Mouse (Mus musculus): ENCODE results near the gene Gabra5. TPM values are rescaled to one million over a fixed set of nuclear protein-coding genes. Genes with fewer than 3 reads are reported as not detected.

The Gabra5 gene
- total and polyA plus RNA-seq, 3 experiments: 0.11 TPM; not detected in 2

- Histone ChIP-seq H3K9me3 (replicated peaks) (peaks cover 12% of the 10 kb centered on the region), H3K4me3 (ENCODE audit: low read depth, low read length) (no peak overlapping the region), H3K4me1 (ENCODE audit: insufficient read depth, low read depth, low read length) (no peaks in the 10 kb centered on the region), H3K36me3 (replicated peaks) (no peaks in the 10 kb centered on the region), H3K27me3 (ENCODE audit: insufficient read depth, low read length) (no peaks in the 10 kb centered on the region)
- ATAC-seq (ENCODE audit: extremely low read depth, insufficient number of reproducible peaks, low FRiP score, poor library complexity, severe bottlenecking): no peak
- TF ChIP-seq POLR2AphosphoS5 (IDR thresholded peaks at IDR 0.05; ENCODE audit: insufficient replicate concordance, low read depth, low read length): no peak
- TF ChIP-seq GATA1 (IDR thresholded peaks at IDR 0.05; ENCODE audit: borderline replicate concordance, low read length): no peak
- TF ChIP-seq GATA2 (IDR thresholded peaks at IDR 0.05; ENCODE audit: borderline replicate concordance, low read depth, low read length): no peak
- TF ChIP-seq CTCF (IDR thresholded peaks at IDR 0.05; ENCODE audit: low read depth, low read length): no peak
- TF ChIP-seq TAL1 (conservative IDR thresholded peaks at IDR 0.05; ENCODE audit: low read depth, low read length): no peak
- no peak for DNase-seq (ENCODE audit: low spot score)
Measured at GRCm38 (mm10) chr7:57412896-57413295, 97.0 kb downstream of the Gabra5 start.

- no peak for TF ChIP-seq POLR2AphosphoS5 (IDR thresholded peaks at IDR 0.05; ENCODE audit: insufficient replicate concordance, low read depth, low read length)
- no peak for TF ChIP-seq TAL1 (conservative IDR thresholded peaks at IDR 0.05; ENCODE audit: low read depth, low read length)
- no peak for TF ChIP-seq GATA1 (IDR thresholded peaks at IDR 0.05; ENCODE audit: borderline replicate concordance, low read length)
- TF ChIP-seq GATA2 (IDR thresholded peaks at IDR 0.05; ENCODE audit: borderline replicate concordance, low read depth, low read length): no peak
- TF ChIP-seq CTCF (IDR thresholded peaks at IDR 0.05; ENCODE audit: low read depth, low read length): no peak
- no peak for ATAC-seq (ENCODE audit: extremely low read depth, insufficient number of reproducible peaks, low FRiP score, poor library complexity, severe bottlenecking)
Measured at GRCm38 (mm10) chr7:57411163-57411562, 98.7 kb downstream of the Gabra5 start.

GRCm38 (mm10) chr7:57393551-57393950 is 116.3 kb downstream of the Gabra5 start:
- no peak for TF ChIP-seq CTCF (IDR thresholded peaks at IDR 0.05; ENCODE audit: low read depth, low read length)
- no peak for TF ChIP-seq TAL1 (conservative IDR thresholded peaks at IDR 0.05; ENCODE audit: low read depth, low read length)
- TF ChIP-seq GATA2 (IDR thresholded peaks at IDR 0.05; ENCODE audit: borderline replicate concordance, low read depth, low read length): no peak
- TF ChIP-seq POLR2AphosphoS5 (IDR thresholded peaks at IDR 0.05; ENCODE audit: insufficient replicate concordance, low read depth, low read length): no peak
- TF ChIP-seq GATA1 (IDR thresholded peaks at IDR 0.05; ENCODE audit: borderline replicate concordance, low read length): no peak
- H3K4me3 ChIP-seq (ENCODE audit: low read depth, low read length): no peak overlapping the region
- H3K9me3 ChIP-seq (replicated peaks): 0 out of 2 replicates have a peak, but pooled peaks cover 4% of the 10 kb centered on the region
- no peaks in the 10 kb centered on the region for H3K4me1 ChIP-seq (ENCODE audit: insufficient read depth, low read depth, low read length)
- no peaks in the 10 kb centered on the region for H3K27me3 ChIP-seq (ENCODE audit: insufficient read depth, low read length)
- H3K36me3 ChIP-seq (replicated peaks): no peaks in the 10 kb centered on the region
- DNase-seq (ENCODE audit: low spot score): no peak
- no peak for ATAC-seq (ENCODE audit: extremely low read depth, insufficient number of reproducible peaks, low FRiP score, poor library complexity, severe bottlenecking)

More at GRCm38 (mm10) chr7:57411163-57411562, 98.7 kb downstream of the Gabra5 start:
- Histone ChIP-seq H3K4me3 (ENCODE audit: low read depth, low read length) (no peak overlapping the region), H3K4me1 (ENCODE audit: insufficient read depth, low read depth, low read length) (no peaks in the 10 kb centered on the region), H3K36me3 (replicated peaks) (no peaks in the 10 kb centered on the region), H3K27me3 (ENCODE audit: insufficient read depth, low read length) (no peaks in the 10 kb centered on the region), H3K9me3 (replicated peaks) (peaks cover 16% of the 10 kb centered on the region)
- no peak for DNase-seq (ENCODE audit: low spot score)

- no peak for ATAC-seq (ENCODE audit: extremely low read depth, insufficient number of reproducible peaks, low FRiP score, poor library complexity, severe bottlenecking)
- TF ChIP-seq GATA1 (IDR thresholded peaks at IDR 0.05; ENCODE audit: borderline replicate concordance, low read length): no peak
- no peak for TF ChIP-seq CTCF (IDR thresholded peaks at IDR 0.05; ENCODE audit: low read depth, low read length)
- no peak for TF ChIP-seq TAL1 (conservative IDR thresholded peaks at IDR 0.05; ENCODE audit: low read depth, low read length)
- TF ChIP-seq GATA2 (IDR thresholded peaks at IDR 0.05; ENCODE audit: borderline replicate concordance, low read depth, low read length): no peak
- no peak for TF ChIP-seq POLR2AphosphoS5 (IDR thresholded peaks at IDR 0.05; ENCODE audit: insufficient replicate concordance, low read depth, low read length)
- H3K27me3 ChIP-seq (ENCODE audit: insufficient read depth, low read length): no peaks in the 10 kb centered on the region
- H3K36me3 ChIP-seq (replicated peaks): no peaks in the 10 kb centered on the region
- H3K4me1 ChIP-seq (ENCODE audit: insufficient read depth, low read depth, low read length): no peaks in the 10 kb centered on the region
- H3K4me3 ChIP-seq (ENCODE audit: low read depth, low read length): no peak overlapping the region
- H3K9me3 ChIP-seq (replicated peaks): peaks cover 15% of the 10 kb centered on the region
- DNase-seq (ENCODE audit: low spot score): no peak
Measured at GRCm38 (mm10) chr7:57390046-57390445, 119.8 kb downstream of the Gabra5 start.

- Histone ChIP-seq H3K27me3 (ENCODE audit: insufficient read depth, low read length) (no peaks in the 10 kb centered on the region), H3K4me1 (ENCODE audit: insufficient read depth, low read depth, low read length) (no peaks in the 10 kb centered on the region), H3K4me3 (ENCODE audit: low read depth, low read length) (no peak overlapping the region), H3K9me3 (replicated peaks) (peaks cover 22% of the 10 kb centered on the region), H3K36me3 (replicated peaks) (no peaks in the 10 kb centered on the region)
- DNase-seq (ENCODE audit: low spot score): no peak
- ATAC-seq (ENCODE audit: extremely low read depth, insufficient number of reproducible peaks, low FRiP score, poor library complexity, severe bottlenecking): no peak
- no peak for TF ChIP-seq POLR2AphosphoS5 (IDR thresholded peaks at IDR 0.05; ENCODE audit: insufficient replicate concordance, low read depth, low read length)
- TF ChIP-seq GATA1 (IDR thresholded peaks at IDR 0.05; ENCODE audit: borderline replicate concordance, low read length): no peak
- no peak for TF ChIP-seq TAL1 (conservative IDR thresholded peaks at IDR 0.05; ENCODE audit: low read depth, low read length)
- no peak for TF ChIP-seq GATA2 (IDR thresholded peaks at IDR 0.05; ENCODE audit: borderline replicate concordance, low read depth, low read length)
- TF ChIP-seq CTCF (IDR thresholded peaks at IDR 0.05; ENCODE audit: low read depth, low read length): no peak
Measured at GRCm38 (mm10) chr7:57387341-57387654, 122.6 kb downstream of the Gabra5 start.

- TF ChIP-seq TAL1 (conservative IDR thresholded peaks at IDR 0.05; ENCODE audit: low read depth, low read length): no peak
- TF ChIP-seq GATA1 (IDR thresholded peaks at IDR 0.05; ENCODE audit: borderline replicate concordance, low read length): no peak
- no peak for TF ChIP-seq CTCF (IDR thresholded peaks at IDR 0.05; ENCODE audit: low read depth, low read length)
- TF ChIP-seq POLR2AphosphoS5 (IDR thresholded peaks at IDR 0.05; ENCODE audit: insufficient replicate concordance, low read depth, low read length): no peak
- TF ChIP-seq GATA2 (IDR thresholded peaks at IDR 0.05; ENCODE audit: borderline replicate concordance, low read depth, low read length): no peak
- ATAC-seq (ENCODE audit: extremely low read depth, insufficient number of reproducible peaks, low FRiP score, poor library complexity, severe bottlenecking): no peak
- Histone ChIP-seq H3K36me3 (replicated peaks) (no peaks in the 10 kb centered on the region), H3K9me3 (replicated peaks) (peaks cover 22% of the 10 kb centered on the region), H3K27me3 (ENCODE audit: insufficient read depth, low read length) (no peaks in the 10 kb centered on the region), H3K4me1 (ENCODE audit: insufficient read depth, low read depth, low read length) (no peaks in the 10 kb centered on the region), H3K4me3 (ENCODE audit: low read depth, low read length) (no peak within 1 kb of the TSS)
- no peak for DNase-seq (ENCODE audit: low spot score)
Measured at GRCm38 (mm10) chr7:57386517-57387340, 123.1 kb downstream of the Gabra5 start, which contains the start of gene Gabrg3. Gene Gabrg3 (minus strand): TSS chr7:57387188.

Measured in G1E (cell line).